Mouse (Mus musculus) cerebral cortex, adult 2 months (tissue): ENCODE measurements around the gene Zfx.

Experiments
- WGBS: fragments of 180-500 bp; shearing (Covaris S2); methylation state at CpG from one replicate; pipeline ENCODE4 v1.1.7; 2018; 5-methylcytosine and 5-hydroxymethylcytosine counted together

The Zfx gene

GRCm38 (mm10) chrX:94123059-94123839 lies at the start of gene Zfx:
Gene Zfx (minus strand): TSS chrX:94123702.
- 6% methylated on average over 47 of the region's 82 CpGs for WGBS

- WGBS = 82% methylated on average over 6 of the region's 6 CpGs
Observed at GRCm38 (mm10) chrX:94169348-94169747, 45.8 kb upstream of the Zfx start.

GRCm38 (mm10) chrX:94152251-94152830 lies 28.8 kb upstream of the Zfx start:
- 54% methylated on average over 11 of the region's 11 CpGs for WGBS

- 90% methylated on average over 19 of the region's 19 CpGs for WGBS
Observed at GRCm38 (mm10) chrX:94150471-94150870, 27.0 kb upstream of the Zfx start.

- WGBS = 82% methylated on average over 7 of the region's 7 CpGs
Observed at GRCm38 (mm10) chrX:94142004-94142771, 18.7 kb upstream of the Zfx start.

- 76% methylated on average over 1 of the region's 1 CpGs for WGBS
Observed at GRCm38 (mm10) chrX:94140080-94140479, 16.6 kb upstream of the Zfx start.

GRCm38 (mm10) chrX:94138256-94138655 lies 14.8 kb upstream of the Zfx start:
- WGBS = 52% methylated on average over 1 of the region's 1 CpGs

- 80% methylated on average over 4 of the region's 4 CpGs for WGBS
Observed at GRCm38 (mm10) chrX:94135084-94135483, 11.6 kb upstream of the Zfx start.

- WGBS = 66% methylated on average over 3 of the region's 3 CpGs
Observed at GRCm38 (mm10) chrX:94133551-94133950, 10.0 kb upstream of the Zfx start.

- 83% methylated on average over 3 of the region's 3 CpGs for WGBS
Observed at GRCm38 (mm10) chrX:94132239-94132638, 8.7 kb upstream of the Zfx start.

GRCm38 (mm10) chrX:94129712-94130111 lies 6.2 kb upstream of the Zfx start:
- 82% methylated on average over 4 of the region's 4 CpGs for WGBS

GRCm38 (mm10) chrX:94125950-94126349 lies 2.4 kb upstream of the Zfx start:
- WGBS = 83% methylated on average over 2 of the region's 2 CpGs

GRCm38 (mm10) chrX:94122709-94123058 lies 818 bp downstream of the Zfx start:
- 12% methylated on average over 39 of the region's 53 CpGs for WGBS

- 11% methylated on average over 54 of the region's 65 CpGs for WGBS
Observed at GRCm38 (mm10) chrX:94121866-94122708, 1.4 kb downstream of the Zfx start.

GRCm38 (mm10) chrX:94121161-94121856 lies 2.2 kb downstream of the Zfx start:
- 3% methylated on average over 24 of the region's 24 CpGs for WGBS

GRCm38 (mm10) chrX:94115882-94116281 lies 7.6 kb downstream of the Zfx start:
- 75% methylated on average over 6 of the region's 6 CpGs for WGBS

- 51% methylated on average over 2 of the region's 2 CpGs for WGBS
Observed at GRCm38 (mm10) chrX:94105964-94106363, 17.5 kb downstream of the Zfx start.

- WGBS = 87% methylated on average over 1 of the region's 1 CpGs
Observed at GRCm38 (mm10) chrX:94100561-94100960, 22.9 kb downstream of the Zfx start.

GRCm38 (mm10) chrX:94091001-94091400 lies 32.5 kb downstream of the Zfx start:
- 85% methylated on average over 2 of the region's 2 CpGs for WGBS

- WGBS = 12% methylated on average over 6 of the region's 6 CpGs
Observed at GRCm38 (mm10) chrX:94061246-94061645, 62.3 kb downstream of the Zfx start.

- 21% methylated on average over 8 of the region's 8 CpGs for WGBS
Observed at GRCm38 (mm10) chrX:94060751-94061150, 62.8 kb downstream of the Zfx start.
